Mouse (Mus musculus) ES-Bruce4 (cell line): ENCODE measurements at regions not wholly inside any gene's neighbourhood (a gene's known extent, or its start where the extent isn't known, plus 50 kb on each side); places are given as distances from the start of the nearest gene placed in this dataset.

Experiments
- H3K27ac ChIP-seq: 2 replicates; pipeline ENCODE4 v1.5.1; 2012; ENCODE audit warnings: low read length, inconsistent platforms; ENCODE audit not compliant: insufficient read depth
- H3K27me3 ChIP-seq: 2 replicates; pipeline ENCODE4 v1.6.1; 2012; ENCODE audit warnings: mild to moderate bottlenecking, low read length, inconsistent platforms; ENCODE audit not compliant: control insufficient read depth, poor library complexity, insufficient read depth, severe bottlenecking
- H3K36me3 ChIP-seq: 2 replicates; pipeline ENCODE4 v1.6.1; 2012; ENCODE audit warnings: inconsistent platforms, mild to moderate bottlenecking, low read length, moderate library complexity; ENCODE audit not compliant: control insufficient read depth, poor library complexity, insufficient read depth, severe bottlenecking
- H3K4me1 ChIP-seq: one replicate; pipeline ENCODE4 v1.8.1; 2011; ENCODE audit warnings: low read length; ENCODE audit not compliant: control insufficient read depth, insufficient read depth
- H3K4me3 ChIP-seq: 2 replicates; pipeline ENCODE4 v1.5.1; 2011; ENCODE audit warnings: low read depth, mild to moderate bottlenecking, low read length
- H3K9ac ChIP-seq: 2 replicates; pipeline ENCODE4 v1.6.1; 2012; ENCODE audit warnings: low read depth, mild to moderate bottlenecking, inconsistent platforms; ENCODE audit not compliant: poor library complexity, severe bottlenecking
- H3K9me3 ChIP-seq: replicated peaks from 2 replicates; pipeline ENCODE4 v1.6.1; 2012; ENCODE audit warnings: mild to moderate bottlenecking, low read length, inconsistent platforms; ENCODE audit not compliant: control insufficient read depth, poor library complexity, insufficient read depth, severe bottlenecking
- CTCF ChIP-seq: IDR thresholded peaks from one replicate; pipeline ENCODE4 v1.8.1; 2011; ENCODE audit warnings: low read depth, low read length
- EP300 ChIP-seq: IDR thresholded peaks from 2 replicates; pipeline ENCODE4 v1.6.1; 2011; ENCODE audit warnings: low read depth, low read length; ENCODE audit not compliant: insufficient read depth
- POLR2A ChIP-seq: IDR thresholded peaks from one replicate; pipeline ENCODE4 v1.8.1; 2011; ENCODE audit warnings: low read length; ENCODE audit not compliant: insufficient read depth

- Histone ChIP-seq H3K9ac (no peak overlapping the region), H3K27me3 (no peaks in the 10 kb centered on the region; the same call in 1 of the 2 replicates), H3K36me3 (no peaks in the 10 kb centered on the region), H3K9me3 (peaks cover 2% of the 10 kb centered on the region; the same call in 1 of the 2 replicates), H3K27ac (no peak overlapping the region), H3K4me1 (no peaks in the 10 kb centered on the region), H3K4me3 (no peak overlapping the region)
- TF ChIP-seq POLR2A (no peak), CTCF (no peak), EP300 (no peak)
These were observed 197.6 kb downstream of the Srek1 start for GRCm38 (mm10) chr13:103576856-103577255.

- H3K4me1 ChIP-seq = no peaks in the 10 kb centered on the region
- H3K4me3 ChIP-seq = no peak overlapping the region
- no peak for TF ChIP-seq POLR2A
- no peak for TF ChIP-seq EP300
- TF ChIP-seq CTCF = no peak
- H3K27ac ChIP-seq = no peak overlapping the region
- no peaks in the 10 kb centered on the region for H3K36me3 ChIP-seq
- no peak overlapping the region for H3K9ac ChIP-seq
- no peaks in the 10 kb centered on the region for H3K9me3 ChIP-seq
- H3K27me3 ChIP-seq = no peaks in the 10 kb centered on the region
These were observed 209.7 kb downstream of the Srek1 start for GRCm38 (mm10) chr13:103564715-103565114.

- Histone ChIP-seq H3K36me3 (no peaks in the 10 kb centered on the region), H3K27me3 (no peaks in the 10 kb centered on the region; the same call in 1 of the 2 replicates), H3K27ac (no peak overlapping the region), H3K4me1 (no peaks in the 10 kb centered on the region), H3K4me3 (no peak overlapping the region), H3K9me3 (no peaks in the 10 kb centered on the region), H3K9ac (no peak overlapping the region)
- TF ChIP-seq EP300 (no peak), CTCF (no peak), POLR2A (no peak)
These were observed 212.4 kb downstream of the Srek1 start for GRCm38 (mm10) chr13:103561795-103562705.

GRCm38 (mm10) chr13:103558915-103559314 lies 215.5 kb downstream of the Srek1 start:
- H3K4me1 ChIP-seq = no peaks in the 10 kb centered on the region
- TF ChIP-seq POLR2A (no peak), CTCF (no peak), EP300 (no peak)
- H3K27me3 ChIP-seq = no peaks in the 10 kb centered on the region; the same call in 1 of the 2 replicates
- no peak overlapping the region for H3K9ac ChIP-seq
- H3K36me3 ChIP-seq = no peaks in the 10 kb centered on the region
- no peak overlapping the region for H3K27ac ChIP-seq
- H3K9me3 ChIP-seq = no peaks in the 10 kb centered on the region
- no peak overlapping the region for H3K4me3 ChIP-seq

- H3K9ac ChIP-seq = no peak overlapping the region
- H3K36me3 ChIP-seq = no peaks in the 10 kb centered on the region
- TF ChIP-seq CTCF (no peak), POLR2A (no peak), EP300 (no peak)
- no peak overlapping the region for H3K4me3 ChIP-seq
- H3K4me1 ChIP-seq = no peaks in the 10 kb centered on the region
- H3K27ac ChIP-seq = no peak overlapping the region
- H3K9me3 ChIP-seq = no peaks in the 10 kb centered on the region
- no peaks in the 10 kb centered on the region for H3K27me3 ChIP-seq
These were observed 205.3 kb upstream of the Mast4 start for GRCm38 (mm10) chr13:103539577-103539976.

- H3K4me3 ChIP-seq = no peak overlapping the region
- no peak overlapping the region for H3K9ac ChIP-seq
- H3K27me3 ChIP-seq = no peaks in the 10 kb centered on the region
- no peaks in the 10 kb centered on the region for H3K4me1 ChIP-seq
- H3K27ac ChIP-seq = no peak overlapping the region
- no peaks in the 10 kb centered on the region for H3K9me3 ChIP-seq
- TF ChIP-seq CTCF (no peak), EP300 (no peak), POLR2A (no peak)
- no peaks in the 10 kb centered on the region for H3K36me3 ChIP-seq
These were observed 179.5 kb upstream of the Mast4 start for GRCm38 (mm10) chr13:103513825-103514224.
